Mouse (Mus musculus): ENCODE data around the gene Slc50a1. TPM values are rescaled to one million over a fixed set of nuclear protein-coding genes. Genes with fewer than 3 reads are reported as not detected.

Gene Slc50a1
- polyA plus RNA-seq, 1 experiment from 2014 or later: 25.8 TPM

- Histone ChIP-seq H3K4me3 (peak within 1 kb of the TSS; percentile 70), H3K9ac (peak within 1 kb of the TSS; percentile 87), H3K9me3 (replicated peaks) (no peaks in the 10 kb centered on the region), H3K36me3 (ENCODE audit: poor library complexity, severe bottlenecking) (peaks cover 31% of the 10 kb centered on the region), H3K27ac (peak within 1 kb of the TSS; percentile 95), H3K4me1 (peaks cover 67% of the 10 kb centered on the region), H3K27me3 (no peaks in the 10 kb centered on the region), H3K4me2 (peak within 1 kb of the TSS; percentile 77)
- ATAC-seq: no peak; the same call in 1 of the 2 replicates
- under 1% methylated on average over 21 of the region's 21 CpGs for WGBS
These were observed 43.5 kb downstream of the Slc50a1 start, which contains the start of gene Mtx1 for GRCm38 (mm10) chr3:89226900-89227299. Gene Mtx1 (minus strand): TSS chr3:89227088.

GRCm38 (mm10) chr3:89226361-89226760 lies 44.0 kb downstream of the Slc50a1 start:
- H3K9ac ChIP-seq: peak overlapping the region; percentile 87
- H3K4me2 ChIP-seq: peak overlapping the region; percentile 77
- H3K27ac ChIP-seq: peak overlapping the region; percentile 95
- no peaks in the 10 kb centered on the region for H3K9me3 ChIP-seq (replicated peaks)
- no peaks in the 10 kb centered on the region for H3K27me3 ChIP-seq
- peaks cover 35% of the 10 kb centered on the region for H3K36me3 ChIP-seq (ENCODE audit: poor library complexity, severe bottlenecking)
- 2% methylated on average over 11 of the region's 11 CpGs for WGBS
- peak overlapping the region; percentile 70 for H3K4me3 ChIP-seq
- ATAC-seq: no peak
- H3K4me1 ChIP-seq: peaks cover 68% of the 10 kb centered on the region

DNA sequence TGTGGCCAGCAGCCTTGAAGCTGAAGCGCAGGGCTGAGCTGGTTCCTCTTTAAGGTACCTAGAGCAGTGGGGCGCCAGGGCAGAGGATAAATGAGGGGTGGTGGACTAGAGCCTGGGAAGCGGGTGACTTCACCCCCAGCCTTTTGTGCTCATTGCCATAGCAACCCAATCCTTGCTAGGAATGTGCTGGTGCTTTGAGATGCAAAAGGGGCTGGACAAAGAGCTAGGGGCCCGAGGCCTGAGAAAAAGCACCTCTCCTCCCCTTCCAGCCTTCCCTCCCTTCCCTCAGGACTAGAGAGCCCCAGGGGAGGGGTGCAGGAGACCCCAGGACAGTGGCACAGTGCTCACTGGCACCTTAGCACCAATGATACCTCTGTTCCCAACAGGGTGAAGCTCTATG lies 44.5 kb downstream of the Slc50a1 start:
- Histone ChIP-seq H3K9ac (peak overlapping the region; percentile 87), H3K4me2 (peak overlapping the region; percentile 77), H3K36me3 (ENCODE audit: poor library complexity, severe bottlenecking) (peaks cover 40% of the 10 kb centered on the region), H3K9me3 (replicated peaks) (no peaks in the 10 kb centered on the region), H3K27me3 (no peaks in the 10 kb centered on the region), H3K27ac (peak overlapping the region; percentile 95), H3K4me3 (peak overlapping the region; percentile 70), H3K4me1 (peaks cover 72% of the 10 kb centered on the region)
- peak; percentile 69 for ATAC-seq
- WGBS: 0% methylated on average over 4 of the region's 4 CpGs

DNA sequence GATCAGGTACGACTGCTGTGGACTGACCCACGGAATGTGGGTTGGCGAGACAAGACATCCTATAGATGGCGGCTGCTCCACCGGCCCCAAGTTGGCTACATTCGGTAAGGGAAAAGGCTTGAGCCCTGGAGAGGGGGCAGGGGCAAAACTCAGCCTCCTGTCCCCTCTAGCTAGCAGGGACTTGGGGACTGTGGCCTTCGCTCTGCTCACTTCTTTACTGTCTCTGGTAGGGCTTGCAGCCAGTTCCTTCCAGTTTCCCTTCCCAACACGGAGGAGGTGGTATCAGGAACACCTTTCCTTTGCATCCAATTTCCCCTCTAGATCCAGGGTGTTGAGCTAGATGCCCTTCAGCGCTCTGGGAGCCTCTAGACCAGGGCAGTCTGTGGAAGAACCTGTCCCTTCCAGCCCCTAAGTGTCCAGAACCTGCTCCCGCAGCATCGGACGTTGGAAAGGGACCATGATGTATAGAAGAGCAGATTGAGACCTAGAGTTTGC lies 45.0 kb downstream of the Slc50a1 start:
- no peak for ATAC-seq
- Histone ChIP-seq H3K4me2 (peak overlapping the region; percentile 77), H3K9ac (peak overlapping the region; percentile 87), H3K36me3 (ENCODE audit: poor library complexity, severe bottlenecking) (peaks cover 42% of the 10 kb centered on the region), H3K9me3 (replicated peaks) (no peaks in the 10 kb centered on the region), H3K4me1 (peaks cover 74% of the 10 kb centered on the region), H3K4me3 (peak overlapping the region; percentile 70), H3K27ac (peak overlapping the region; percentile 95), H3K27me3 (no peaks in the 10 kb centered on the region)
- 4% methylated on average over 12 of the region's 12 CpGs for WGBS

DNA sequence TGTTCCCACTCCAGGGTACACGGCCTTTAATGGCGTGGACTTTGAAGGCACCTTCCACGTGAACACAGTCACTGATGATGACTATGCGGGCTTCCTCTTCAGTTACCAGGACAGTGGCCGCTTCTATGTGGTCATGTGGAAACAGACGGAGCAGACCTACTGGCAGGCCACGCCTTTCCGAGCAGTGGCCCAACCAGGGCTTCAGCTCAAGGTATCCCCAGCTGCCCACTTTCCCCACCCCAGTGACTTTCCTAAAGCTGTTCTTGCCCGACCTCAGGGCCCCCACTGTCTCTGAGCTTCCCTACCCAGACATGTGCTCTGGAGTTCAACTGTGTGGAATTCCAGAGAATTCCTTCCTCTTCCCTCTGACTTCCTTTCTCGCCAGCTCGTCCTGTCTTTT lies 45.6 kb downstream of the Slc50a1 start:
- H3K36me3 ChIP-seq (ENCODE audit: poor library complexity, severe bottlenecking): peaks cover 46% of the 10 kb centered on the region
- H3K27ac ChIP-seq: peak overlapping the region; percentile 95
- H3K4me1 ChIP-seq: peaks cover 78% of the 10 kb centered on the region
- H3K4me2 ChIP-seq: peak overlapping the region; percentile 77
- H3K4me3 ChIP-seq: peak overlapping the region; percentile 70
- peak overlapping the region; percentile 87 for H3K9ac ChIP-seq
- no peak for ATAC-seq
- 23% methylated on average over 11 of the region's 11 CpGs for WGBS
- no peaks in the 10 kb centered on the region for H3K27me3 ChIP-seq
- no peaks in the 10 kb centered on the region for H3K9me3 ChIP-seq (replicated peaks)

GRCm38 (mm10) chr3:89221167-89221566 lies 49.2 kb downstream of the Slc50a1 start:
- Histone ChIP-seq H3K9ac (no peak overlapping the region), H3K27me3 (no peaks in the 10 kb centered on the region), H3K36me3 (ENCODE audit: poor library complexity, severe bottlenecking) (peaks cover 60% of the 10 kb centered on the region), H3K4me2 (peak overlapping the region; percentile 5; the same call in 1 of the 2 replicates), H3K4me1 (peaks cover 79% of the 10 kb centered on the region), H3K27ac (peak overlapping the region; percentile 57), H3K9me3 (replicated peaks) (no peaks in the 10 kb centered on the region), H3K4me3 (no peak overlapping the region)
- WGBS: 65% methylated on average over 5 of the region's 5 CpGs
- ATAC-seq: no peak

DNA sequence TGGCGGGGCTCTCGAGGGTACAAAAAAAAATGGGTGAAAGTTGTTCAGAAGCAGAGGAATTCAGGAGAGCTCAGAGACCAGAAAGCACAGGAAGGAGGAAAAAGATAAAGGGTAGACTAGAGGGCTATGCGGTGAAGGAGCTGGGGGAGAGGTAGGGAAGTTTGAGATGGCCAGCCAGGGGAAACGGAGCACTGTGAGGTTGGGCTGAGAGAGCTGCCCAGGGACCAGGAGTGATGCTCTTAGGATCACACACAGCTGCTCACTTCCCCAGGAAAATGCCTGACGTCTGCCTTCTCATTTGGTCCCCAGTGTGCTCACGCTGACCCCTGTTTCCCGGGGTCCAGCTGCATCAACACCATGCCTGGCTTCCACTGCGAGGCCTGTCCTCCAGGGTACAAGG lies 50.8 kb downstream of the Slc50a1 start:
- Histone ChIP-seq H3K4me1 (peaks cover 79% of the 10 kb centered on the region), H3K9me3 (replicated peaks) (no peaks in the 10 kb centered on the region), H3K9ac (peak overlapping the region; percentile 26; the same call in 1 of the 2 replicates), H3K27ac (peak overlapping the region; percentile 16), H3K4me3 (no peak overlapping the region), H3K27me3 (no peaks in the 10 kb centered on the region), H3K4me2 (no peak overlapping the region), H3K36me3 (ENCODE audit: poor library complexity, severe bottlenecking) (peaks cover 53% of the 10 kb centered on the region)
- WGBS: 59% methylated on average over 8 of the region's 8 CpGs
- ATAC-seq: no peak

DNA sequence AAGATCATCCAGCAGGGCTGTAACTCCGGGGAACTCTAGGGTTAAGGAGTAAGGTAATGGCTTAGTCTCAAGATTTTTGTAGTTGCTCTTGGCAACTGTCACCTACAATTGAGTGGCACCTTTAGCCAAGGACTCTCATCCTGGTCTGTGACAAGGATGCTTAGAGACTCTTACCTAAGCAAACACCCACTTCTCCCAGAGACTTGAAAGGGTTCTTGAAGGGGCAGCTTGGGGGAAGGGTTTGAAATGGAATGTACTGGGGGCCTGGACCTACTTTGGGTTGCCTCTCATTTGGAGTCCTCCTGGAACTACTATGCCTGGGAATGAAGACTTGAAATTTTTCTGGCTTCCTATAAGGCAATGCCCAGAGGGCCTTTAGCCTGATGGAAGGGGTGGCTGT lies 52.1 kb downstream of the Slc50a1 start:
- Histone ChIP-seq H3K4me3 (no peak overlapping the region), H3K9me3 (replicated peaks) (no peaks in the 10 kb centered on the region), H3K36me3 (ENCODE audit: poor library complexity, severe bottlenecking) (peaks cover 40% of the 10 kb centered on the region), H3K4me2 (no peak overlapping the region), H3K27me3 (no peaks in the 10 kb centered on the region), H3K4me1 (peaks cover 68% of the 10 kb centered on the region), H3K9ac (peak overlapping the region; percentile 43; the same call in 1 of the 2 replicates), H3K27ac (0 out of 2 replicates have a peak overlapping the region, but pooled peaks have one; percentile 1)
- 70% methylated on average over 1 of the region's 1 CpGs for WGBS
- ATAC-seq: no peak

MicroRNA genes within 50 kb of the gene (microRNA counts, 519-probe panel; counts per million panel counts)
- microRNA mmu-miR-92b: 4,275 counts per million, percentile 82 among the panel's probes with 10 or more counts

Small RNA genes within 50 kb of the gene (microRNA-seq; reads per million reads assigned to microRNA genes)
- 13,595 reads per million, percentile 96 among the genes with 10 or more reads in this experiment for gene Mir92b

Other genes starting within 250 kb of the Slc50a1 start
- gene Rusc1, start 177.3 kb downstream of the Slc50a1 start, polyA plus RNA-seq (2015; fragmentation: Nextera tagmentation; extraction: Ambion mirVana): 38.4 and 40.5 TPM in 2 replicates
- gene Gm43738, start 169.5 kb downstream of the Slc50a1 start, polyA plus RNA-seq (2015; fragmentation: Nextera tagmentation; extraction: Ambion mirVana): not detected in 2 replicates
- gene Fdps, start 168.6 kb downstream of the Slc50a1 start, polyA plus RNA-seq (2015; fragmentation: Nextera tagmentation; extraction: Ambion mirVana): 315 and 326 TPM in 2 replicates
- gene Pklr, start 134.4 kb downstream of the Slc50a1 start, polyA plus RNA-seq (2015; fragmentation: Nextera tagmentation; extraction: Ambion mirVana): 0.09 and 0.26 TPM in 2 replicates
- gene Hcn3, start 110.4 kb downstream of the Slc50a1 start, polyA plus RNA-seq (2015; fragmentation: Nextera tagmentation; extraction: Ambion mirVana): 19.0 and 19.6 TPM in 2 replicates
- 25.0 and 26.2 TPM in 2 replicates for gene Clk2, start 105.8 kb downstream of the Slc50a1 start, polyA plus RNA-seq (2015; fragmentation: Nextera tagmentation; extraction: Ambion mirVana)
- 102 and 109 TPM in 2 replicates for gene Scamp3, start 93.1 kb downstream of the Slc50a1 start, polyA plus RNA-seq (2015; fragmentation: Nextera tagmentation; extraction: Ambion mirVana)
- gene Fam189b, start 87.4 kb downstream of the Slc50a1 start, polyA plus RNA-seq (2015; fragmentation: Nextera tagmentation; extraction: Ambion mirVana): 15.1 and 23.0 TPM in 2 replicates
- 34.6 and 36.3 TPM in 2 replicates for gene Gba, start 67.6 kb downstream of the Slc50a1 start, polyA plus RNA-seq (2015; fragmentation: Nextera tagmentation; extraction: Ambion mirVana)
- 79.2 and 96.1 TPM in 2 replicates for gene Thbs3, start 55.4 kb downstream of the Slc50a1 start, polyA plus RNA-seq (2015; fragmentation: Nextera tagmentation; extraction: Ambion mirVana)
- gene Mtx1, start 43.5 kb downstream of the Slc50a1 start, polyA plus RNA-seq (2015; fragmentation: Nextera tagmentation; extraction: Ambion mirVana): 196 and 201 TPM in 2 replicates
- gene Muc1, start 41.5 kb downstream of the Slc50a1 start, polyA plus RNA-seq (2015; fragmentation: Nextera tagmentation; extraction: Ambion mirVana): 2.8 and 3.1 TPM in 2 replicates
- 221 and 237 TPM in 2 replicates for gene Krtcap2, start 24.6 kb downstream of the Slc50a1 start, polyA plus RNA-seq (2015; fragmentation: Nextera tagmentation; extraction: Ambion mirVana)
- 36.6 and 43.2 TPM in 2 replicates for gene Trim46, start 24.3 kb downstream of the Slc50a1 start, polyA plus RNA-seq (2015; fragmentation: Nextera tagmentation; extraction: Ambion mirVana)
- gene Dpm3, start 11.2 kb downstream of the Slc50a1 start, polyA plus RNA-seq (2015; fragmentation: Nextera tagmentation; extraction: Ambion mirVana): 100 and 106 TPM in 2 replicates
- 9.5 and 10.9 TPM in 2 replicates for gene Efna1, start 10.6 kb upstream of the Slc50a1 start, polyA plus RNA-seq (2015; fragmentation: Nextera tagmentation; extraction: Ambion mirVana)
- 18.7 and 23.4 TPM in 2 replicates for gene Efna3, start 52.4 kb upstream of the Slc50a1 start, polyA plus RNA-seq (2015; fragmentation: Nextera tagmentation; extraction: Ambion mirVana)
- gene Efna4, start 67.5 kb upstream of the Slc50a1 start, polyA plus RNA-seq (2015; fragmentation: Nextera tagmentation; extraction: Ambion mirVana): 16.0 and 16.3 TPM in 2 replicates
- gene Adam15, start 79.4 kb upstream of the Slc50a1 start, polyA plus RNA-seq (2015; fragmentation: Nextera tagmentation; extraction: Ambion mirVana): 24.1 and 27.5 TPM in 2 replicates
- 0.06 and 0.13 TPM in 2 replicates for gene Dcst2, start 91.4 kb upstream of the Slc50a1 start, polyA plus RNA-seq (2015; fragmentation: Nextera tagmentation; extraction: Ambion mirVana)
- 0.37 and 0.57 TPM in 2 replicates for gene Dcst1, start 94.7 kb upstream of the Slc50a1 start, polyA plus RNA-seq (2015; fragmentation: Nextera tagmentation; extraction: Ambion mirVana)
- gene Zbtb7b, start 124.2 kb upstream of the Slc50a1 start, polyA plus RNA-seq (2015; fragmentation: Nextera tagmentation; extraction: Ambion mirVana): 0.41 and 0.67 TPM in 2 replicates
- 0.52 and 0.55 TPM in 2 replicates for gene Lenep, start 132.2 kb upstream of the Slc50a1 start, polyA plus RNA-seq (2015; fragmentation: Nextera tagmentation; extraction: Ambion mirVana)
- gene Flad1, start 141.3 kb upstream of the Slc50a1 start, polyA plus RNA-seq (2015; fragmentation: Nextera tagmentation; extraction: Ambion mirVana): 36.3 and 39.4 TPM in 2 replicates
- 352 TPM in 2 replicates for gene Cks1b, start 147.8 kb upstream of the Slc50a1 start, polyA plus RNA-seq (2015; fragmentation: Nextera tagmentation; extraction: Ambion mirVana)
- 15.9 and 16.7 TPM in 2 replicates for gene Shc1, start 147.9 kb upstream of the Slc50a1 start, polyA plus RNA-seq (2015; fragmentation: Nextera tagmentation; extraction: Ambion mirVana)
- gene Pygo2, start 159.6 kb upstream of the Slc50a1 start, polyA plus RNA-seq (2015; fragmentation: Nextera tagmentation; extraction: Ambion mirVana): 30.4 and 32.4 TPM in 2 replicates
- gene Pbxip1, start 166.1 kb upstream of the Slc50a1 start, polyA plus RNA-seq (2015; fragmentation: Nextera tagmentation; extraction: Ambion mirVana): 10.2 TPM in 2 replicates
- gene Pmvk, start 184.0 kb upstream of the Slc50a1 start, polyA plus RNA-seq (2015; fragmentation: Nextera tagmentation; extraction: Ambion mirVana): 73.3 and 75.0 TPM in 2 replicates
- 3.5 and 4.3 TPM in 2 replicates for gene Kcnn3, start 249.6 kb upstream of the Slc50a1 start, polyA plus RNA-seq (2015; fragmentation: Nextera tagmentation; extraction: Ambion mirVana)